ENCODE assay signal across 8 mouse cellular contexts in genomic region chr1:52233143-52233713, GRCm38 (mm10). TPM values are rescaled to one million over a fixed set of nuclear protein-coding genes. Genes with fewer than 3 reads are reported as not detected.
DNase-seq lines count a peak whose midpoint lies in the region; ATAC-seq lines count a peak whose summit lies in the region.

Gene Gls (minus strand): TSS chr1:52233232.

- no peaks in the 10 kb centered on the region for H3K9me3 ChIP-seq in heart, embryonic 13.5 days
- no peaks in the 10 kb centered on the region for H3K9me3 ChIP-seq in liver, embryonic 12.5 days (replicated peaks)
- no peaks in the 10 kb centered on the region for H3K9me3 ChIP-seq in stomach, embryonic 15.5 days

- WGBS in heart, embryonic 13.5 days: under 1% methylated on average over 46 of the region's 46 CpGs
- WGBS in liver, embryonic 12.5 days (ENCODE audit: insufficient replicate concordance): 4% methylated on average over 46 of the region's 46 CpGs
- under 1% methylated on average over 44 of the region's 46 CpGs for WGBS in stomach, embryonic 15.5 days

- H3K27ac ChIP-seq in brown adipose tissue, adult 24 weeks (replicated peaks; ENCODE audit: low read depth, low read length): peak within 1 kb of the TSS; percentile 61
- peak within 1 kb of the TSS; percentile 95 for H3K27ac ChIP-seq in heart, embryonic 13.5 days (replicated peaks)
- H3K27ac ChIP-seq in liver, embryonic 12.5 days: peak within 1 kb of the TSS; percentile 96
- H3K27ac ChIP-seq in stomach, embryonic 15.5 days: peak within 1 kb of the TSS; percentile 96

- peak; percentile 98 for DNase-seq in CD4-positive, CD25-positive, alpha-beta regulatory T cell, adult 2 months (ENCODE audit: low read depth, low spot score)
- peak; percentile 43 for DNase-seq in fat pad, adult 2 months (ENCODE audit: extremely low read depth, low read depth, low spot score)
- DNase-seq in kidney, postnatal 10 days: peak; percentile 97
- peak; percentile 96 for DNase-seq in natural killer cell, adult 2 months (ENCODE audit: low spot score in 2 of 2)

- H3K9ac ChIP-seq in heart, embryonic 13.5 days: peak within 1 kb of the TSS; percentile 99
- H3K9ac ChIP-seq in liver, embryonic 12.5 days: peak within 1 kb of the TSS; percentile 92
- H3K9ac ChIP-seq in stomach, embryonic 15.5 days: peak within 1 kb of the TSS; percentile 58

- no peaks in the 10 kb centered on the region for H3K27me3 ChIP-seq in heart, embryonic 13.5 days (replicated peaks)
- no peaks in the 10 kb centered on the region for H3K27me3 ChIP-seq in liver, embryonic 12.5 days (replicated peaks)
- no peaks in the 10 kb centered on the region for H3K27me3 ChIP-seq in stomach, embryonic 15.5 days (replicated peaks)

- peak within 1 kb of the TSS; percentile 88 for H3K4me3 ChIP-seq in brown adipose tissue, adult 24 weeks (ENCODE audit: insufficient read depth, low read depth, low read length)
- peak within 1 kb of the TSS; percentile 85 for H3K4me3 ChIP-seq in heart, embryonic 13.5 days
- H3K4me3 ChIP-seq in liver, embryonic 12.5 days: peak within 1 kb of the TSS; percentile 90
- peak within 1 kb of the TSS; percentile 94 for H3K4me3 ChIP-seq in stomach, embryonic 15.5 days (replicated peaks)

- H3K4me1 ChIP-seq in brown adipose tissue, adult 24 weeks (ENCODE audit: control insufficient read depth, insufficient read depth, insufficient read length, low read length): peaks cover 4% of the 10 kb centered on the region
- H3K4me1 ChIP-seq in heart, embryonic 13.5 days: peaks cover 26% of the 10 kb centered on the region
- H3K4me1 ChIP-seq in liver, embryonic 12.5 days: peaks cover 26% of the 10 kb centered on the region
- H3K4me1 ChIP-seq in stomach, embryonic 15.5 days: no peaks in the 10 kb centered on the region

- ATAC-seq in heart, embryonic 13.5 days (ENCODE audit: extremely low read depth, insufficient number of reproducible peaks, low FRiP score, low TSS enrichment): peak; percentile 98
- peak; percentile 99 for ATAC-seq in liver, embryonic 12.5 days
- ATAC-seq in stomach, embryonic 15.5 days (ENCODE audit: insufficient read depth, low FRiP score, low read depth): peak; percentile 99

- H3K4me2 ChIP-seq in heart, embryonic 13.5 days: peak within 1 kb of the TSS; percentile 68
- H3K4me2 ChIP-seq in liver, embryonic 12.5 days: peak within 1 kb of the TSS; percentile 79
- H3K4me2 ChIP-seq in stomach, embryonic 15.5 days: peak within 1 kb of the TSS; percentile 85

- no peaks in the 10 kb centered on the region for H3K36me3 ChIP-seq in heart, embryonic 13.5 days
- H3K36me3 ChIP-seq in liver, embryonic 12.5 days: no peaks in the 10 kb centered on the region
- H3K36me3 ChIP-seq in stomach, embryonic 15.5 days: no peaks in the 10 kb centered on the region

RNA-seq across cellular contexts. Expression of gene Gls, which starts in this region (rescaled TPM):
- polyA plus RNA-seq in brown adipose tissue, adult 24 weeks (2012; ENCODE audit: insufficient read depth, insufficient read length, missing spikeins): 15.5 and 35.1 TPM in 2 replicates
- polyA plus RNA-seq in heart, embryonic 13.5 days (2015; fragmentation: Nextera tagmentation; extraction: Ambion mirVana): 14.7 and 20.5 TPM in 2 replicates
- 16.3 and 19.0 TPM in 2 replicates for polyA plus RNA-seq in liver, embryonic 12.5 days (2016; fragmentation: Nextera tagmentation; extraction: Ambion mirVana)
- 21.7 and 23.3 TPM in 2 replicates for polyA plus RNA-seq in stomach, embryonic 15.5 days (2015; fragmentation: Nextera tagmentation; extraction: Ambion mirVana)

Comparison
In these comparisons a context has a peak if more than half of its experiments do, and no peak if none do; other contexts are left out.
1. Peak in every context shown above with its lines: DNase-seq, ATAC-seq, H3K4me3 ChIP-seq and H3K27ac ChIP-seq.
2. DNase-seq: peak in every context shown above with its lines; median percentile 98 in CD4-positive, CD25-positive, alpha-beta regulatory T cell, adult 2 months; 97 in kidney, postnatal 10 days; 96 in natural killer cell, adult 2 months; 43 in fat pad, adult 2 months.